Mouse (Mus musculus) adrenal gland, adult 18-20 months (tissue): Measurements from ENCODE around the gene Mcrip2. TPM values are rescaled to one million over a fixed set of nuclear protein-coding genes. Genes with fewer than 3 reads are reported as not detected.

Source experiments
- DNase-seq, 2 experiments: peaks; one replicate each; pipeline ENCODE4 v3.0.0; 2021 to 2022; ENCODE audit warnings: low spot score in 2 of 2
- microRNA-seq, 2 experiments: library from miRNA; unstranded; fragments of <30 nt; microRNA quantifications; one replicate each; pipeline ENCODE4 v1.2.0; 2021; ENCODE audit warnings: borderline number of aligned reads in 2 of 2
- total RNA-seq, 2 experiments: library from RNA; stranded (reverse); gene quantifications; 1 replicate in 1 of 2; 2 replicates in 1 of 2; pipeline ENCODE4 v1.2.3; 2021

Gene Mcrip2
- total RNA-seq, 2 experiments from 2014 or later: 302 to 373 TPM

GRCm38 (mm10) chr17:25823452-25823851 is 45.1 kb downstream of the Mcrip2 start, which contains the start of gene Wdr24:
Wdr24 (plus strand) TSS chr17:25823627.
- peak in 1 of 2 experiments; percentile 66 for DNase-seq

- no peak for DNase-seq
These were observed 49.4 kb downstream of the Mcrip2 start for GRCm38 (mm10) chr17:25818851-25819780.

- no peak for DNase-seq
These were observed 50.9 kb downstream of the Mcrip2 start for GRCm38 (mm10) chr17:25817662-25818061.

Small RNA genes within 50 kb of the gene (microRNA-seq; reads per million reads assigned to microRNA genes)
- 1.9 to 2.4 reads per million in 2 experiments for gene Mir3082

Other genes starting within 250 kb of the Mcrip2 start
- gene Gng13, start 151.6 kb downstream of the Mcrip2 start, total RNA-seq: 1 to 10 TPM in 1 of 2 experiments, not detected in 1; 1.1 TPM
- 1 to 10 TPM; 2.6 to 2.7 TPM for gene Chtf18, start 141.3 kb downstream of the Mcrip2 start, total RNA-seq
- 10 to 100 TPM; 10.2 to 12.8 TPM for gene Rpusd1, start 141.1 kb downstream of the Mcrip2 start, total RNA-seq
- not detected for gene Mslnl, start 132.7 kb downstream of the Mcrip2 start, total RNA-seq
- 10 to 100 TPM in 1 of 2 experiments, 1 to 10 TPM in 1; 6.5 to 11.5 TPM for gene Msln, start 114.4 kb downstream of the Mcrip2 start, total RNA-seq
- gene Narfl, start 95.0 kb downstream of the Mcrip2 start, total RNA-seq: 10 to 100 TPM; 35.8 to 37.1 TPM
- 10 to 100 TPM; 17.4 to 23.7 TPM for gene Haghl, start 83.1 kb downstream of the Mcrip2 start, total RNA-seq
- gene Ccdc78, start 82.2 kb downstream of the Mcrip2 start, total RNA-seq: not detected
- 10 to 100 TPM; 78.0 to 89.1 TPM for gene Fam173a, start 75.9 kb downstream of the Mcrip2 start, total RNA-seq
- gene AC134908.4, start 73.1 kb downstream of the Mcrip2 start, total RNA-seq: 1 to 10 TPM in 1 of 2 experiments, not detected in 1; 1.4 TPM
- gene Metrn, start 71.6 kb downstream of the Mcrip2 start, total RNA-seq: 10 to 100 TPM; 23.7 to 25.7 TPM
- 10 to 100 TPM; 20.3 to 61.4 TPM for gene Fbxl16, start 59.7 kb downstream of the Mcrip2 start, total RNA-seq
- gene Wdr24, start 45.1 kb downstream of the Mcrip2 start, total RNA-seq: 10 to 100 TPM; 15.7 to 20.2 TPM
- gene Jmjd8, start 39.9 kb downstream of the Mcrip2 start, total RNA-seq: 100 to 1,000 TPM in 1 of 2 experiments, 10 to 100 TPM in 1; 89.7 to 107 TPM
- 100 to 1,000 TPM; 142 to 175 TPM for gene Stub1, start 35.4 kb downstream of the Mcrip2 start, total RNA-seq
- 10 to 100 TPM; 13.6 to 18.4 TPM for gene Rhbdl1, start 31.5 kb downstream of the Mcrip2 start, total RNA-seq
- gene Gm20683, start 27.0 kb downstream of the Mcrip2 start, total RNA-seq: 10 to 100 TPM in 1 of 2 experiments, 1 to 10 TPM in 1; 9.3 to 13.1 TPM
- 100 to 1,000 TPM; 110 TPM for gene Rhot2, start 23.9 kb downstream of the Mcrip2 start, total RNA-seq
- 10 to 100 TPM; 16.7 to 18.0 TPM for gene Wdr90, start 7.3 kb downstream of the Mcrip2 start, total RNA-seq
- 100 to 1,000 TPM in 1 of 2 experiments, 10 to 100 TPM in 1; 97.4 to 106 TPM for gene Mettl26, start 6.3 kb upstream of the Mcrip2 start, total RNA-seq
- gene Wfikkn1, start 12.1 kb upstream of the Mcrip2 start, total RNA-seq: 1 to 10 TPM in 1 of 2 experiments, under 1 TPM in 1; 0.93 to 2.0 TPM
- 10 to 100 TPM; 20.6 to 32.6 TPM for gene Rab40c, start 51.0 kb upstream of the Mcrip2 start, total RNA-seq
- 100 to 1,000 TPM; 110 to 111 TPM for gene Pigq, start 76.2 kb upstream of the Mcrip2 start, total RNA-seq
- gene Nhlrc4, start 76.2 kb upstream of the Mcrip2 start, total RNA-seq: not detected
- not detected for gene A930017K11Rik, start 83.8 kb upstream of the Mcrip2 start, total RNA-seq
- 10 to 100 TPM; 22.6 to 24.4 TPM for gene Capn15, start 117.0 kb upstream of the Mcrip2 start, total RNA-seq
- 10 to 100 TPM; 22.6 to 24.6 TPM for gene Rab11fip3, start 200.8 kb upstream of the Mcrip2 start, total RNA-seq
- 10 to 100 TPM; 23.8 to 25.0 TPM for gene Decr2, start 221.6 kb upstream of the Mcrip2 start, total RNA-seq
- gene Nme4, start 226.8 kb upstream of the Mcrip2 start, total RNA-seq: 1 to 10 TPM; 2.9 to 3.2 TPM
- gene Tmem8, start 244.5 kb upstream of the Mcrip2 start, total RNA-seq: 1 to 10 TPM; 6.4 to 7.6 TPM